Mouse (Mus musculus): ENCODE measurements at regions not wholly inside any gene's neighbourhood (a gene's known extent, or its start where the extent isn't known, plus 50 kb on each side); places are given as distances from the start of the nearest gene placed in this dataset.

GRCm38 (mm10) chr10:15373571-15373970 lies 655.6 kb upstream of the Gje1 start:
- no peak overlapping the region for H3K4me3 ChIP-seq (replicated peaks; ENCODE audit: low read length)
- H3K36me3 ChIP-seq (ENCODE audit: insufficient read depth, low read length), result no peaks in the 10 kb centered on the region
- no peaks in the 10 kb centered on the region for H3K4me1 ChIP-seq (replicated peaks; ENCODE audit: low read depth, low read length)
- H3K27me3 ChIP-seq (ENCODE audit: insufficient read depth, low read length), result no peaks in the 10 kb centered on the region
- no peaks in the 10 kb centered on the region for H3K9me3 ChIP-seq (ENCODE audit: low read length)
- no peak for TF ChIP-seq POU5F1 (IDR thresholded peaks at IDR 0.05; ENCODE audit: borderline replicate concordance, low read length)
- TF ChIP-seq NANOG (IDR thresholded peaks at IDR 0.05; ENCODE audit: borderline replicate concordance, low read length), result no peak
- no peak for TF ChIP-seq CTCF (conservative IDR thresholded peaks at IDR 0.05; ENCODE audit: low read length)

Measured in E14TG2a.4 (cell line).